Mouse (Mus musculus) CH12.LX (cell line): ENCODE results near the gene Armc10.

ENCODE experiments used
- CHD2 ChIP-seq: IDR thresholded peaks from 2 replicates; pipeline ENCODE4 v1.6.1; 2011; ENCODE audit warnings: low read length, improper control_type of control experiment
- CTCF ChIP-seq, 2 experiments: IDR thresholded peaks in 1 of 2; conservative IDR thresholded peaks in 1 of 2; 2 replicates each; pipeline ENCODE4 v1.5.1; 2011 to 2012; ENCODE audit warnings: low read depth in 2 of 2, low read length in 2 of 2, improper control_type of control experiment in 1 of 2, inconsistent platforms in 1 of 2, mild to moderate bottlenecking in 1 of 2, moderate library complexity in 1 of 2
- E2F4 ChIP-seq: IDR thresholded peaks from 2 replicates; pipeline ENCODE4 v1.6.1; 2011; ENCODE audit warnings: low read depth, low read length, improper control_type of control experiment; ENCODE audit not compliant: insufficient replicate concordance
- ELF1 ChIP-seq: IDR thresholded peaks from 2 replicates; pipeline ENCODE4 v1.6.1; 2014; ENCODE audit warnings: low read depth, mild to moderate bottlenecking, inconsistent platforms, low read length, improper control_type of control experiment
- EP300 ChIP-seq: IDR thresholded peaks from 2 replicates; pipeline ENCODE4 v1.6.1; 2011; ENCODE audit warnings: low read length, improper control_type of control experiment
- GABPA ChIP-seq: IDR thresholded peaks from 2 replicates; pipeline ENCODE4 v1.6.1; 2012; ENCODE audit warnings: low read depth, low read length, improper control_type of control experiment, inconsistent platforms; ENCODE audit not compliant: insufficient replicate concordance
- MAX ChIP-seq: IDR thresholded peaks from 2 replicates; pipeline ENCODE4 v1.6.1; 2011; ENCODE audit warnings: low read length, improper control_type of control experiment
- MAZ ChIP-seq: IDR thresholded peaks from 2 replicates; pipeline ENCODE4 v1.6.1; 2012; ENCODE audit warnings: low read depth, mild to moderate bottlenecking, inconsistent platforms, low read length, improper control_type of control experiment, moderate library complexity
- MYC ChIP-seq: IDR thresholded peaks from 2 replicates; pipeline ENCODE4 v1.6.1; 2011; ENCODE audit warnings: low read depth, mild to moderate bottlenecking, improper control_type of control experiment, low read length
- NELFE ChIP-seq: IDR thresholded peaks from 2 replicates; pipeline ENCODE4 v1.6.1; 2011; ENCODE audit warnings: low read depth, low read length, improper control_type of control experiment
- NRF1 ChIP-seq: IDR thresholded peaks from 2 replicates; pipeline ENCODE4 v1.6.1; 2014; ENCODE audit warnings: low read depth, mild to moderate bottlenecking, inconsistent platforms, low read length, improper control_type of control experiment, moderate library complexity
- POLR2A ChIP-seq: IDR thresholded peaks from 2 replicates; pipeline ENCODE4 v1.6.1; 2011; ENCODE audit warnings: low read depth, mild to moderate bottlenecking, improper control_type of control experiment, low read length
- RCOR1 ChIP-seq: conservative IDR thresholded peaks from 2 replicates; pipeline ENCODE4 v1.6.1; 2012; ENCODE audit warnings: low read depth, mild to moderate bottlenecking, inconsistent platforms, low read length, improper control_type of control experiment
- ZMIZ1 ChIP-seq: IDR thresholded peaks from 2 replicates; pipeline ENCODE4 v1.6.1; 2012; ENCODE audit warnings: low read depth, mild to moderate bottlenecking, inconsistent platforms, low read length, improper control_type of control experiment

DNA sequence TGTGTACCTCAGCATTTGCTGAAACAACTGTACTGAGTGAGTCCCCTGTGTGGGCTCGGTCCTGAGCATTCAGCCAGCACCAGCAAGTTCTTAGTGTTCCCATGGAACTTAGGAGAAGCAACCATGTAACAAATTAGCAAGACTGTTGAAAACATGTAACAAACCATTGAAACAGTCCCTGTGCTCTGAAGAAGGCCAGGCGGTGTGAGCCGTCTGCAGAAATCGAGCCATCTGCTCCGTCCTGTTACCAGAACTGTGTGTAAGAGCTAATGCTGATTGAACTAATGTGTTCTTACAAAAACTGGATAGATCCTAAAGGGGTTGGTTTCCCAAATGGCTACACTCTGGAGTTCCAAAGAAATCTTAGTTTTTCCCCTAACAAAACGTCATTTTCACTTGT lies 15.2 kb downstream of the Armc10 start:
- TF ChIP-seq E2F4 (no peak), CTCF (conservative IDR thresholded peaks at IDR 0.05 in 1 of 2, IDR thresholded peaks at IDR 0.05 in 1 of 2; ENCODE audit: low read depth in 2 of 2, low read length in 2 of 2) (no peak), POLR2A (no peak), MAX (no peak), ZMIZ1 (no peak), EP300 (no peak), CHD2 (no peak), NELFE (no peak), RCOR1 (no peak), NRF1 (no peak), GABPA (no peak), ELF1 (no peak), MYC (no peak), MAZ (no peak)
